Mouse (Mus musculus) adrenal gland, adult 2 months (tissue): ENCODE measurements around the gene Slit3. TPM values are rescaled to one million over a fixed set of nuclear protein-coding genes. Genes with fewer than 3 reads are reported as not detected.

Experiments used
- DNase-seq: peaks from one replicate; pipeline ENCODE4 v3.0.0; 2021
- long read RNA-seq: library from polyadenylated mRNA; stranded (forward); transcript quantifications from one replicate; pipeline ENCODE4 v2.0.0, GENCODE M21; 2021
- polyA plus RNA-seq: library from polyadenylated mRNA; depleted of rRNA; stranded (reverse); fragments of >200 nt; gene quantifications from 2 replicates; pipeline ENCODE4 v1.2.3, GENCODE M21; 2012; rRNA removed
- total RNA-seq, 2 experiments: library from RNA; stranded (reverse); gene quantifications; 2 replicates each; pipeline ENCODE4 v1.2.3; 2021

The Slit3 gene
- total RNA-seq (10 to 100 TPM; 34.6 to 46.9 TPM), polyA plus RNA-seq (27.4 and 27.5 TPM in 2 replicates)
- long read RNA-seq, partial matches to known transcripts, result 3 of 5 reads
- long read RNA-seq, other reads (novel, unspliced or antisense), result 2 of 5 reads

- DNase-seq, result peak; percentile 82
Observed at GRCm38 (mm10) chr11:35120894-35121610, at the start of gene Slit3. Gene Slit3, plus strand, starts transcription at chr11:35121224.

- no peak for DNase-seq
Observed at GRCm38 (mm10) chr11:35071451-35071850, 49.6 kb upstream of the Slit3 start.

GRCm38 (mm10) chr11:35075411-35075810 is 45.6 kb upstream of the Slit3 start:
- DNase-seq, result no peak

- DNase-seq, result no peak
Observed at GRCm38 (mm10) chr11:35080451-35081125, 40.4 kb upstream of the Slit3 start.

GRCm38 (mm10) chr11:35082297-35082696 is 38.7 kb upstream of the Slit3 start:
- DNase-seq, result no peak

- no peak for DNase-seq
Observed at GRCm38 (mm10) chr11:35083049-35083448, 38.0 kb upstream of the Slit3 start.

- DNase-seq, result no peak
Observed at GRCm38 (mm10) chr11:35085351-35085750, 35.7 kb upstream of the Slit3 start.

- DNase-seq, result no peak
Observed at GRCm38 (mm10) chr11:35086029-35086428, 35.0 kb upstream of the Slit3 start.

- no peak for DNase-seq
Observed at GRCm38 (mm10) chr11:35087454-35087853, 33.6 kb upstream of the Slit3 start.

GRCm38 (mm10) chr11:35088136-35088535 is 32.9 kb upstream of the Slit3 start:
- no peak for DNase-seq

- no peak for DNase-seq
Observed at GRCm38 (mm10) chr11:35090629-35091335, 30.2 kb upstream of the Slit3 start.

GRCm38 (mm10) chr11:35096538-35096937 is 24.5 kb upstream of the Slit3 start:
- no peak for DNase-seq

GRCm38 (mm10) chr11:35109781-35110180 is 11.2 kb upstream of the Slit3 start:
- DNase-seq, result no peak

GRCm38 (mm10) chr11:35110784-35111183 is 10.2 kb upstream of the Slit3 start:
- no peak for DNase-seq

- no peak for DNase-seq
Observed at GRCm38 (mm10) chr11:35113290-35113689, 7.7 kb upstream of the Slit3 start.

- no peak for DNase-seq
Observed at GRCm38 (mm10) chr11:35116436-35116835, 4.6 kb upstream of the Slit3 start.

- DNase-seq, result no peak
Observed at GRCm38 (mm10) chr11:35117871-35118270, 3.2 kb upstream of the Slit3 start.

GRCm38 (mm10) chr11:35118731-35119130 is 2.3 kb upstream of the Slit3 start:
- DNase-seq, result no peak

GRCm38 (mm10) chr11:35119360-35119759 is 1.7 kb upstream of the Slit3 start:
- peak; percentile 84 for DNase-seq

- DNase-seq, result no peak
Observed at GRCm38 (mm10) chr11:35120076-35120475, 948 bp upstream of the Slit3 start.

GRCm38 (mm10) chr11:35121611-35121959 is 561 bp downstream of the Slit3 start:
- no peak for DNase-seq

- DNase-seq, result peak; percentile 46
Observed at GRCm38 (mm10) chr11:35122091-35122811, 1.2 kb downstream of the Slit3 start.
